Mouse (Mus musculus) kidney, adult 2 months (tissue): Measurements from ENCODE around the gene Bphl.
A peak's percentile ranks its signal among the peaks of the same experiment; 100 is the strongest.

Experiments used
- CTCF ChIP-seq: fragments of 200-500 bp; conservative IDR thresholded peaks from 2 replicates; pipeline ENCODE4 v1.5.1; 2011; ENCODE audit warnings: low read depth, mild to moderate bottlenecking, control low read depth, low read length, moderate library complexity, mixed read lengths; ENCODE audit not compliant: insufficient read depth, insufficient read length
- POLR2A ChIP-seq: fragments of 200-500 bp; IDR thresholded peaks from one replicate; pipeline ENCODE4 v1.6.1; 2011; ENCODE audit warnings: low read depth, low read length, control low read depth

DNA sequence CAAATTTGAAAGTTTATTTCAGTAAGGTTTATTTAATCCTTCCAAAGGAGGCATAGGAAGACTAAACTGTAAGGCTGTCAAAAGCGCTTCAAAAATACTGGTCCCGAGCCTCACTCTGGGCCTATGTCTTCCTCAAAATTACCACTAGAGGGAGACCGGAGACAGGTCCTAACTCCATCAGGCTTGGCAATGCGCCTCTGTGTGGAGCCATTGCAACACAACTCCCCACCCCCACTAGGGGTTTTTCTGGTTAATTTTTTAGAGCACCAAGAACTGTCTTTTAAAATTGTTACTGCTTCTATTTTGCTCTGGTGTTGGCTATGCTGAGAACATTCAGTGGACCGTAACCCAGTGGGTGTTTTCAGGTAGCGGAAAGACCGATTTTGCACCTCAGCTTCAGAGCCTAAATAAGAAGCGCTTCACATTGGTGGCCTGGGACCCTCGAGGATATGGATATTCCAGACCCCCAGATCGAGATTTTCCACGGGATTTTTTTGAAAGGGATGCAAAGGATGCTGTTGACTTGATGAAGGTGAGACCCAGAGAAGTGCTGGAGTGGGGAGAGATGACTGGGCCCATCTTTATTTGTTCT lies 9.1 kb downstream of the Bphl start:
- no peak for TF ChIP-seq POLR2A
- peak; percentile 91 for TF ChIP-seq CTCF
